Mouse (Mus musculus) liver, embryonic 14.5 days (tissue): ENCODE results near the gene Adgrb3.

Experiments used
- CTCF ChIP-seq: IDR thresholded peaks from 2 replicates; pipeline ENCODE4 v1.5.1; 2016; ENCODE audit warnings: antibody characterized with exemption, low read depth, control low read depth
- EP300 ChIP-seq: IDR thresholded peaks from 2 replicates; pipeline ENCODE4 v1.6.1; 2016; ENCODE audit warnings: antibody characterized with exemption, low read depth

- TF ChIP-seq CTCF (no peak), EP300 (no peak)
Measured at GRCm38 (mm10) chr1:25146206-25146605, 683.3 kb downstream of the Adgrb3 start.
